Mouse (Mus musculus) intestine, postnatal 0 days (tissue): Measurements from ENCODE around the gene BC035947. TPM values are rescaled to one million over a fixed set of nuclear protein-coding genes. Genes with fewer than 3 reads are reported as not detected.

Experiments
- ATAC-seq: fragments of 200-750 bp; cut with Nextera tagmentation; 2 replicates; pipeline ENCODE4 v1.8.0; 2017; ENCODE audit warnings: mild to moderate bottlenecking, moderate TSS enrichment, moderate library complexity
- H3K27ac ChIP-seq: fragments of 300-500 bp; sonication (generic); 2 replicates; pipeline ENCODE4 v1.5.1; 2014; ENCODE audit warnings: mild to moderate bottlenecking, low read depth, low read length, moderate library complexity
- H3K27me3 ChIP-seq: fragments of 300-500 bp; sonication (generic); replicated peaks from 2 replicates; pipeline ENCODE4 v1.6.1; 2014; ENCODE audit warnings: low read length, mixed read lengths; ENCODE audit not compliant: control insufficient read depth, insufficient read depth
- H3K36me3 ChIP-seq: fragments of 300-500 bp; sonication (generic); 2 replicates; pipeline ENCODE4 v1.6.1; 2014; ENCODE audit warnings: mild to moderate bottlenecking, moderate library complexity; ENCODE audit not compliant: control insufficient read depth, insufficient read depth
- H3K4me1 ChIP-seq: fragments of 300-500 bp; sonication (generic); replicated peaks from 2 replicates; pipeline ENCODE4 v1.6.1; 2014; ENCODE audit warnings: antibody characterized with exemption, low read length, mixed read lengths; ENCODE audit not compliant: control insufficient read depth, insufficient read depth
- H3K4me2 ChIP-seq: fragments of 300-500 bp; sonication (generic); replicated peaks from 2 replicates; pipeline ENCODE4 v1.6.1; 2014; ENCODE audit warnings: low read depth, mild to moderate bottlenecking, moderate library complexity
- H3K4me3 ChIP-seq: fragments of 300-500 bp; sonication (generic); 2 replicates; pipeline ENCODE4 v1.5.1; 2014; ENCODE audit warnings: low read depth, low read length
- H3K9ac ChIP-seq: fragments of 300-500 bp; sonication (generic); 2 replicates; pipeline ENCODE4 v1.6.1; 2014; ENCODE audit warnings: mild to moderate bottlenecking, low read depth, low read length
- H3K9me3 ChIP-seq: fragments of 300-500 bp; sonication (generic); 2 replicates; pipeline ENCODE4 v1.6.1; 2016; ENCODE audit warnings: mixed run types; ENCODE audit not compliant: control insufficient read depth
- CTCF ChIP-seq: sonication (generic); IDR thresholded peaks from 2 replicates; pipeline ENCODE4 v1.5.1; 2016; ENCODE audit warnings: low read depth, mild to moderate bottlenecking, control low read depth, antibody characterized with exemption, moderate library complexity
- WGBS: fragments of 180-500 bp; shearing (Covaris S2); extraction: QIAGEN DNeasy Blood & Tissue Kit; methylation state at CpG from one replicate; pipeline ENCODE4 v1.1.7; 2014; 5-methylcytosine and 5-hydroxymethylcytosine counted together
- polyA plus RNA-seq: library from polyadenylated mRNA; unstranded; fragments of >200 nt; fragmentation: Nextera tagmentation; extraction: Ambion mirVana; gene quantifications from 2 replicates; pipeline ENCODE4 v1.2.1, GENCODE M21; 2015

BC035947 gene
- polyA plus RNA-seq, 1 experiment from 2014 or later = 3.6 TPM

GRCm38 (mm10) chr1:78530500-78531215 lies 18.7 kb upstream of the BC035947 start:
- Histone ChIP-seq H3K4me1 (no peaks in the 10 kb centered on the region), H3K4me2 (no peak overlapping the region), H3K9me3 (no peaks in the 10 kb centered on the region), H3K27me3 (no peaks in the 10 kb centered on the region), H3K27ac (no peak overlapping the region), H3K9ac (no peak overlapping the region), H3K36me3 (no peaks in the 10 kb centered on the region), H3K4me3 (no peak overlapping the region)
- WGBS = 77% methylated on average over 7 of the region's 7 CpGs
- ATAC-seq = no peak
- TF ChIP-seq CTCF = 0 out of 2 replicates have a peak, but pooled peaks have one; percentile 13

DNA sequence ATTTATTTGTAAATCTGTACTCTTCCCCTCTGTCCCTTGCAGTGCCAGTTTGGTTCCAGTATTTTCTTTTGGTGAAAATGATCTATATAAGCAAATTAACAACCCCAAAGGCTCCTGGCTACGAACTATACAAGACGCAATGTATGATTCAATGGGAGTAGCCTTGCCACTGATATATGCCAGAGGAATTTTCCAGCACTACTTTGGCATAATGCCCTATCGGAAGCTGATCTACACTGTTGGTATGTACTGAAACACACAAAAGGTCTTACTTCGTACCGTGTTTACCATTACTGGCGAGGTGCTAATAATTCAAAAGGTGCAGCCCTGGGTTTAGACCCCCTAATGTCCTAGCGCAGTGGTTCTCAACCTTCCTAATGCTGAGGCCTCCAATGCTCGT lies 17.1 kb upstream of the BC035947 start:
- no peak for ATAC-seq
- no peak overlapping the region for H3K9ac ChIP-seq
- WGBS = 87% methylated on average over 8 of the region's 8 CpGs
- H3K36me3 ChIP-seq = no peaks in the 10 kb centered on the region
- no peaks in the 10 kb centered on the region for H3K9me3 ChIP-seq
- H3K27me3 ChIP-seq = no peaks in the 10 kb centered on the region
- H3K4me1 ChIP-seq = no peaks in the 10 kb centered on the region
- no peak overlapping the region for H3K4me3 ChIP-seq
- H3K4me2 ChIP-seq = no peak overlapping the region
- no peak overlapping the region for H3K27ac ChIP-seq
- no peak for TF ChIP-seq CTCF

DNA sequence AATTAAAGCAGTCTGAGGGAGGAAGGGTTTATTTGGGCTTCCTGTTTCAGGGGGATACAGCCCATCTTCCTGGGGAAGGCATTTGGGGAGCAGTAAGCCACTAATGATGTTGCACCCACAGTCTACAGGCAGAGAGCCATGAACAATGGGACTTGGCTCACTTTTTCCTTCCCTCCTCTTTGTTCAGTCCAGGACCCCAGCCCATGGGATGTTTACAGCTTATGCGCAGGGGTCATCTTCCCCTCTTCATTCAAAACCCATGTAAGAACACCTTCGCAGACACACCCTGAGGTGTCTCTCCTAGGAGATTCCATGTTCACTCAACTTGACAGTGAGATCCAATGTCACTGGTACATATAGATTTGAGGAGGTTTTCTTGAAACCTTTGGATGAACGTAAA lies 16.4 kb upstream of the BC035947 start:
- H3K36me3 ChIP-seq = no peaks in the 10 kb centered on the region
- H3K9ac ChIP-seq = no peak overlapping the region
- H3K27ac ChIP-seq = no peak overlapping the region
- no peak for TF ChIP-seq CTCF
- no peak for ATAC-seq
- H3K4me2 ChIP-seq = no peak overlapping the region
- no peaks in the 10 kb centered on the region for H3K9me3 ChIP-seq
- no peak overlapping the region for H3K4me3 ChIP-seq
- WGBS = 92% methylated on average over 3 of the region's 3 CpGs
- H3K27me3 ChIP-seq = no peaks in the 10 kb centered on the region
- H3K4me1 ChIP-seq = no peaks in the 10 kb centered on the region

- Histone ChIP-seq H3K9ac (no peak overlapping the region), H3K9me3 (no peaks in the 10 kb centered on the region), H3K27me3 (no peaks in the 10 kb centered on the region), H3K4me1 (no peaks in the 10 kb centered on the region), H3K36me3 (no peaks in the 10 kb centered on the region), H3K27ac (no peak overlapping the region), H3K4me3 (no peak overlapping the region), H3K4me2 (no peak overlapping the region)
- WGBS = 47% methylated on average over 23 of the region's 23 CpGs
- no peak for ATAC-seq
- peak; percentile 94 for TF ChIP-seq CTCF
Observed at GRCm38 (mm10) chr1:78525189-78525886, 13.4 kb upstream of the BC035947 start.

GRCm38 (mm10) chr1:78518907-78519306 lies 6.9 kb upstream of the BC035947 start:
- Histone ChIP-seq H3K4me1 (no peaks in the 10 kb centered on the region), H3K27me3 (no peaks in the 10 kb centered on the region), H3K4me2 (no peak overlapping the region), H3K36me3 (no peaks in the 10 kb centered on the region), H3K9me3 (no peaks in the 10 kb centered on the region), H3K9ac (no peak overlapping the region), H3K4me3 (no peak overlapping the region), H3K27ac (no peak overlapping the region)
- peak; percentile 65 for ATAC-seq
- WGBS = 48% methylated on average over 7 of the region's 7 CpGs
- TF ChIP-seq CTCF = no peak

- H3K9ac ChIP-seq = no peak overlapping the region
- TF ChIP-seq CTCF = no peak
- no peaks in the 10 kb centered on the region for H3K4me1 ChIP-seq
- ATAC-seq = no peak
- H3K9me3 ChIP-seq = no peaks in the 10 kb centered on the region
- H3K27me3 ChIP-seq = 0 out of 2 replicates have a peak, but pooled peaks cover 6% of the 10 kb centered on the region
- H3K4me3 ChIP-seq = no peak overlapping the region
- WGBS = 81% methylated on average over 8 of the region's 8 CpGs
- H3K4me2 ChIP-seq = no peak overlapping the region
- no peak overlapping the region for H3K27ac ChIP-seq
- no peaks in the 10 kb centered on the region for H3K36me3 ChIP-seq
Observed at GRCm38 (mm10) chr1:78512756-78513155, 798 bp upstream of the BC035947 start.
